Mouse (Mus musculus) yolk sac, embryonic 10.5 days (tissue): ENCODE measurements around the gene Ldb2.
A peak's percentile ranks its signal among the peaks of the same experiment; 100 is the strongest.

Experiments
- DNase-seq: peaks from one replicate; pipeline ENCODE4 v3.0.0-alpha.2; 2017; ENCODE audit warnings: low spot score

Ldb2 gene

DNA sequence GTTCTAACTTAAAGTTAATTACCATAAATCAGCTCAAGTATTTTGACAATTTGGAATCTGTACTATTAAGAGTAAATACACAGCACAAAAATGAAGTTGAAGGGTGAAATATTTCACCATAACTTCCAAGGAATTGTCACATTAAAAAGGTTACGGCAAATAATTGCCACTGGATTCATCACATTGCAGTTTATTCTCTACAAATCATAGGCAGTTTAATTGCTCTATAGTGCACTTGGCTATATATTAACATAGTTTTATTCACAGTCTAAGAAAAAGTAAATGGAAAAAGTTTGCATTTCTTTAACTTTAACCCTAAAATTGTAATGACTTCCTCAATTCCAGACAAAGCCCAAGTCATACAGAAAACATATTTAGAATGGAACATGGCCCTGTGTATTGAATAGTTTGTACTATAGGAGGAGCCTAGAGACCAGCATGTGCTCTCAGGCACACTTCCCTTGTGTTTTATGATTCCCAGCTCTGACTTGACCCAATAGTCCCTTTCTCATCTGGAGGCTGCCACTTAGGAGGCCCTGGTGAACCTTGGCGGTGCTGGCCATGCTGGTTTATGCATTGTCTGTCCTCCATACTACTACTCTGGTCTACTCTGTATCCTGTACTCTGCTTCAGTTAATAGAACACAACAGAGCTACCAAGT lies 255.9 kb downstream of the Ldb2 start:
- DNase-seq: no peak

DNA sequence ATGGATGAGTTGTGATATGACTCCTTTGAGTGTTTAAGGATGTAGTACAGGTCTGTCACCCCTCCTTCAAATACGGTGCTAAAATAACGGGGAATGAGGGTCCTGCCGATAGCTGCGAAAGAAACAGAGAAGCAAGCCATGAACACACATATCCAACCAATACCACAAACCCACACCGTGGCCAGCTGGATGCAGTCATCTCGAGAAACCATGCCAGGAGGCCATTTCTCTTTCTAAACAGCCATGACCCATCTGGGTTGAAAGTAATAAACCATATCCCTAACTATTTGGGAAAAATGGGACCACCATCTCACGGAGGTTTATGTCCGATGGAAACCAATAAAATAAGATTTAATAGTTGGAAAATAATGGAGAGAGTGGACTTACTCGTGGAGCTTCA lies 257.7 kb downstream of the Ldb2 start:
- DNase-seq: no peak

DNA sequence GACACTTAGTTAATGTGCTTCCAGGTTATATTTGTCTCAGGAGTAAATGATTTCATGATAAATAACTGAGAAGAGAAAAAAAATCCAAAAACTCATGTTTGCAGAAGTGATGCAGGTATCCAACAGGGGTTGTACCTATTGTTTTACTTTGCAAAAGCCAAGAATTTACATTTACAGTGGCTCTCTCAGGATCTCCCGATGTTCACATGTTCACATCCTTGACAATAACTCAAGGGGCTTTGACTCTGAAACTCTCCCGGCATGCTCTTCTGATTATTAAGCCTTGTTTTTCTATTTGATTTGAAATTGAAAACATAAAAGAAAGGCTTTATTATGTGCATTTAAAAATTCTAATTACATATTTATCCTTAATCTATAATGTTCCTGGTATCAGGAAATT lies 260.8 kb downstream of the Ldb2 start:
- DNase-seq: no peak

DNA sequence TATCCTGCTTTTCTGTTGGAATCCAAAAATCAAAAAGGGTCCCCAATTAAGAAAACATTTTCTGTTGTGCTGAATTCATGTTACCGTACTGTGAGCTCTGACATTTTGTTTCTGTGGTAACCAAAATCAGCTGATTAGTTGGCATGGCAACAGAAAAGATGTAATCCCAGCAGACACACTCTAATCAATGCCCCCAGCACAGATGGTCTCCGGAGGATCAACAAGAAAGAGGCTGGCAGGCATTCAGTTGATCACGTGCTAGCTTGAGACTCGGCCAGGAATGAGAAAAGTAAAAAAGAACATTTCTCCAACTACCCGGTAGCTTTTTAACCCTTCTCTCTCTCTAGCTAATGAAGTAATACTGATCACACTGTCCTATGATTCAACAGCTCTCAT lies 261.5 kb downstream of the Ldb2 start:
- no peak for DNase-seq

DNA sequence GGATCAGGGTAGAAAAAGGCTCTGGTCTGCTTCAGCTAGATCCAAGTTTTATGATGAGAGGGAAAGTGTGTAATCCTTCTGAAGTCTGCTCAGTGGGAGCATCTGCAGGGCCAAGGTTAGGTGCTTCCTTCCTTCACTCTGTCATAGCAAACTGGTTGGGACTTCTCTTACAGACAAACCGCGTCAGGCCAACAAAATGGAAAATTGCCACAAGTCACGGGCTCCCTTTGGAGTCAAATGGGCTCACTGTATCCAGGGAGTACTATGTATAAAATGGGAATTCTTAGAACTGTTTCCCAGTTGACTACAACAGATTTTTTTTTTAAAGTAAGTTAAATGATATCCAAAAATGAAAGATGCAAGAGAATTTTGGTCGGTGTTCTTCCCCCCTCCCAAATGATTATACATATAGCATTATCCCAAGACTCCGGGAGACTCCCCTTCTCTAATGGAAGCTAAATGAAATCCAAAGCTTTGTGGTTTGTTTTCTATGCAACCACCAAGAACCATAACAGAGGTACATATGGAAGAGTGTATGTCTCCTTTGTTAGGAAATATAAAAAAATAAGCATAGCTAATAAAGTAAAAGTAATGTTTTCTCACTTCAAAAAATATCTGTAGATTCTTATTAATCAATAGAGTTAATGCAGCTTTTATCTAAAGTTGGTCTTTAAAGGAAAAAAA lies 262.0 kb downstream of the Ldb2 start:
- no peak for DNase-seq

DNA sequence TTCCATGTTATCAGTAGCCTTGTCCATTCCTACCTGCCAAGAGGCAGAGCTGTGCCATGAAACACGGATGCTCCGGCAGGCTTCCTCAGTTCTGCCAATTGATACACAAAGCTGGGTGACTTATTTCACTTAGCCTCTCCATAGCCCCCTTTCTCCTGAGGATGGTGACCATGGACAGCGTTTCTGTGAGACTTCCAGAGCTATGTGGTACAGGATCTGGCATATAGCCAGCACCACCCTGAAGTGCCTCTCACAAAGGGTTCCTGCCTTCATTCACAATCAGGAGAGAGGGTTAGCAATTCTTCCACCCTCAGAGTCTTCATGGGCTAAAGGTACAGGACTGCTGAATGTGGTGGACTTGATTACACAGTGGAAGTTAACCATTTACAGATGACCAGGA lies 270.0 kb downstream of the Ldb2 start:
- no peak for DNase-seq

DNA sequence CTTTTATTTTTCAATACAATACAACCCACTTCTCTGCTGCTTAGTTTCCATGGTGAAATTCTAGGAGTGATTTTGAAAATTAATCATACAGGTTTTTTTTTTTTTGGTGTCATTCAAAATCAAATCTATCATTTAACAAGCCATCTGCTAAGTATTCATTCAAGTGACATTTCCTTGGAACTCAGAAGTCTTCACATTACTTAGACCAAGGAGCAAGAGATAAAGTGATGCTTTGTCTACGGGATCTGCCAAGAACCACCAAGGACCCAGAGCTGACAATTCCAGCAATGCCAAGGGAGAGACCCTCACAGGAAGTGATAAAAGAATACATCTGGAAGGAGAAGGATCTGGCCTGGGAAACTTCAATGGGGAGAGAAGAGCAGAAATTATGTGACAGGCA lies 270.5 kb downstream of the Ldb2 start:
- DNase-seq: no peak

DNA sequence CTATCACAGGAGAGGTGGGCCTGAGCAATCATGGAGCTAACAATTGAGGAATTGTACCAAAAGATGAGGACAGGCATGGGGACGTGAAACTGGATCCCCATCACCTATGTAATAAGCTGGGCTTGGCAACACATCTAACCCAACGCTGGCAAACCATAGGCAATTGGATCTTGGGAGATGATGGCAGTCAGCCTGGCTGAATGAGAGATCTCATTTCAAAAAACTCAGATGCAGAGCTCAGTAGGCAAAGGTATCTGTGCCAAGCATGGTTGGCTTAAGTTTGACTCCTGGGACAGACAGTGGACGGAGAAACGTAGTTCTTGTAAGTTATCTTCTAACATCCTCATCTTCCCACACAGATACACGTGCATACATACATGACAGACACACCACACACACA lies 294.3 kb downstream of the Ldb2 start:
- no peak for DNase-seq

DNA sequence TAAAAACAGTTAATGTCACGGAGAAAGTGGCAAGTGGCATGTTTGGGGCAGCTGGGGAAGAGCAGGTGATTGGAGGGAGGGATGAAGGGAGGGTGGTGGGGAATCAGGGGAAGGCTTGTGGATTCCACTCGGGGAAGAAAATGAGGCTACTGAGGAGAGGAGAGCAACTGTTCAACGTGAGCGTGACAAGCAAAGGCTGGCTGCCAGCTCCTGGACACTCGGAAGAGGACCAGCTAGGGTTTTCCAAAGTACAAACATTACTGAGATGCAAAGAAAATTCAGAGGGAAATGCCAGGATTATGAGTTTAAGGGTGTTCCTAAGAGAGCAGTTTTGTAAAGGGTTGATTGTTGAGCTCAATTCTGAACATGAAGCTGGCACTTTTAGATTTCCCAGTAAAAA lies 294.7 kb downstream of the Ldb2 start:
- DNase-seq: no peak

DNA sequence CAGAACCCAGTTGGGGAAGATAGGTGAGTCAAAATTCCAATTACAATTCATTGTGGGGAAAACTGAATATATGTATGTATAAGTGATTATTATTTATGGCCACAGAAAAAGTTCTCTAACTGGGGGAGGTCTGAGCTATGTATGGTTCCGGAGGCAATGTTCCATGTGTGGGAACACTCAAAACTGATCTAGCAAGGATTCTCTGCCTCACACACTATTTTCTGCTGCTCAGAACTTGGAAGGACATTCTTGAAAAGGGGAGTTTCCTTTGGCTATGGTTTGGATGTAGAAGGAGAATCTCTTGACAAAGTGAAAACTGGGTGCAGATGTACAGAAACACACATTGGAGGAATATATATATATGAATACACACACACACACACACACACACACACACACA lies 301.3 kb downstream of the Ldb2 start:
- no peak for DNase-seq

DNA sequence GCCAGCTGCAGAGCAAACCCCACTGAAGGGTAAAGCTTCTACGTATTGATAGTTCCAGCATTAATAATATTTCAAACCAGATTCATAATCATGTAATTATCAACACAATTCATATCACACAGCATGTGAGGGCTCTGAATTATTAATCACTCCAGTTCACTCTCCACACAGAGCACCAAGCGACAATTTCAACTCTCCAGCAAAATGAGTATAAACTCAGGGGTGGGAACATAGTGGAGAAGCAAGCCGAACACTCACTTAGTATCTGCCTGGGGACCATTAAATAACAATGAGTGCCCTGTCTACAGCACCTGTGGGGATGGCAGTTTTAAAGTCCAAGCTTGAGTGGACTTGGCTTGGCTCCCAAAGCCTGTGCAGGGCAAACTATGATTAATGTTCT lies 302.6 kb downstream of the Ldb2 start:
- DNase-seq: no peak

DNA sequence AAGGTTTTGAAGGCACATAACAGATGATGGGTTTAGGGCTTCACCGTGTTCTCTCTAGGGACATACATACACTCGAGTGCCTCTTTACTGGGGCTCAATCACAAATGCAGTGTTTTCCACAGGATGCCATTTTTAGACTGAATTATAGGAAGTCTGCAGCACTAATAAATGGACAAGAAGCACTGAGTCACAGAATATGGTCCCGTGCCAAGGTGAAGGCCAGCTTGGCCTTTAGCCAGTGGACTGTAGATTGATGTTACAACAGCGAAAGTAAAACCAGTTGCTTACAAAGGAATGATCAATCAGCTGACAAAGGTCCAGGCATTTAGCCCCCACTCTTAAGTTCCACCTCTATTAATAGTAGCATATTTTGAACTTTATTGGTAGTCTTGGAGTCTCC lies 304.4 kb downstream of the Ldb2 start:
- no peak for DNase-seq

DNA sequence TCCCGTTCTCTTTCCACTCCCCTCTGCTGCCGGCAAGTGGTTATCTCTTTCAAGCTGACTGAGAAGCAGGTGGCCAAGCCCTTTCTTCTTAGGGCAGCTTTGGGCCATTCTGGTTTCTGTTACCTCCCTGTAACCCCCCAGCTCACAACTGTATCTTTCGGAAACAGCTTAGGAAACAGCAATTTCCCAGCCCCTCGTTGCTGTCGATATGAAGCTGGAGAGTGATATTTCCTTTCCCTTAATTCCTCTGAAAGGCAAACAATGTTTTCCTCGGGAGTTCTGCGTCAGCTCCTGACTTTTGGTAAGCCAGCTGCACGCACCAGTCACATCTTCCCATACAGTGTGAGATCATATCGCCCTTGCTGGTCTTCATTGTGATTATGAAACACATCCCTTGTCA lies 305.3 kb downstream of the Ldb2 start:
- DNase-seq: no peak

DNA sequence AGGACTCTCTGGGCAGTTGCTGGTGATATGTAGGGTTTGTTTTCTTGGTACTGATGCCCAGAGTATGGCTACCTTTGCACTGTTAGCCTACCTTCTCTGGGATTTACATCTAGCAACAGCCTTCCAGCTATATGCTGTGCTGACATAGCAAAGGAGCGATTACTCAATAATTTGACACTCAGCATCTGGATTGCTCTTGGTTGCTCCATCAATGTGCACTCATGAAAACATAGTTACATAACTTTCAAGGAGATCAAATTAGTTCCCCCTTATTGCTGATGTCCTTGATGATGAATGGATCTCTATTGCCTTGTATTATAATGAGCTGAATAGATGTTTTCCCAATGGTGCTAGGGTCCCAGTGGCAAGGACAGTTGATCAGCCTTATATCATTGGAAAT lies 308.0 kb downstream of the Ldb2 start:
- no peak for DNase-seq

DNA sequence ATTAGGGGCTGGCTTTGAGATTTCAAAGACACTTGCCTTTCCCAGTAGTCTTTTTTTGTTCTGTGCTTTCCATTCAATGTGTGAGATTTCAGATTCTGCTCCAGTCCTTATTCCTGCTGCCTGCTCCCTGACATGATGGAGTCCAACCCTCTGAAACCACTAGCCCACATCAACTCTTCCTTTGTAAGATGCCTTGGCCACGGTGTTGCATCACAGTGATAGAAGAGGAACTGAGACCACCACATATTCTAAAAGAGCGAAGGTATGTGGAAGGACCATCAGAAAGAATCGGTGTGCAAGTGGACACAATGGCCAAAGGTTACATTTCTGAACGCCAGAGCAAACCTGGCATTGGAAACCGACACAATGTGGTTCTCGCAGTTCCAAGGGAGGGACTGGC lies 309.0 kb downstream of the Ldb2 start:
- DNase-seq: no peak

DNA sequence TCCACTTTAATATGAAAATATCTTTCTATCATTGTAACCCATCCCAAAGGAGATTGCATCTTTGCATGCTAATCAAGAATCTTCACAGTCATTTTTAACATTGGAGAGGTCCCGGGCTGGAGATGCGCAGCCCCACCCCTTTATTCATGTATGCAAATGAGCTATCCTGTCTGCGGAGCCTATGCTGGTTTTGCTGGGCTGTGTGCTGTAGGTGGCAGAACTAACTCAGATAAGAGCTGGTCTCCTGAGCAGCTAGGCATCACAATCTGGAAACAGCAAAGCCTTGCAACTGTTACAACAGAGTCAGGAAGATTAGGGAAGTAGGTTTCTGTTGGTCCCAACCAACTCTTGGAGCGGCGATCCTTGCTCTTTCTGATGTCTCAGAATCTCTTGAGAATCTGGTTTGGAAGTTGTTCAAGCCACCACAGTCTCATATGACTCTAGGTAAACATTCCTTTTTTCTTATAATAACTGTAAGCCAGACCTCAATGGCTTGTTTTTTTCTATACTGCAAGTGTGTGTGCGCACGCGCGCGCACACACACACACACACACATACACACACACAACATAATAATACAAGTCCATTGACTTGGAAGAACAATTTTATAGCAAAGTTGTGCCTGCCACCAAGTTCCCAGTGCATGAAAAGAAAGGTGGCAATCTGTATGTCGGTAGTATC lies 315.9 kb downstream of the Ldb2 start:
- DNase-seq: peak; percentile 9

DNA sequence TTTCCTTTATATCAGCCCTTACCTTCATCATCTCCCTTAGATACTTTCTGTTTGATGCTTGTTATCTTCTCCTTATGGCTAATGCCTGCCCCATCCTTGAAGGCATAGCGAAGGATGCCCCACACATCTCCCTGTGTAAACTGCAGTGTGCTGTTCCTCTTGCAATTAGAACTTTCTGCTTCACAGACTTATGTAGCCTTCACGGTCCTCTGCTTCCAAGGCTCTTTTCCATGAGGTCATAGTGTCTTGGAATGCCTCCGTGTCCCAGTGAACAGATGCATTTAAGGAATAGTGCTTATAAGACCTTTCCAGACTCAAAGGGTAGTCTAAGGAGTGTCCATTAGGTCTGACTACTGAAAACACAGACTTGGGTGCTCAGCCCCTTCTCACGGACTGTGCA lies 318.1 kb downstream of the Ldb2 start:
- no peak for DNase-seq

DNA sequence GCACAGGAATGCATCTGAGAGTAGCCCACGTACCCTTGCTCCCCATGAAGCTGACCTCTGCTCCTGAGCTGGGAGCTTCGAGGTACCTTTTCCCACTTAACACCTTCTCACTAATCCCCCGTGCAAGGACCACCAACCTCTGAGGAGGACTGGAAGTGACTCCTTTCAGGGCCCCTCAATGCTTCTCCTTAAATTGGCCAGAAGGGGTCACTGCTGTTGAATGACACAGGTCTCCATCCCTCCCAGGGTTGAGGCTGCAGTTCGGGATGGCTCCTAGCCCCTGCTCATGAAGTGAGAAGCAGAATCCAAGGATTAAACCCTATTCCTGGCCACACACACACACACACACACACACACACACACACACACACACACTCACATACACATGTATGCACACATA lies 323.1 kb downstream of the Ldb2 start:
- no peak for DNase-seq

DNA sequence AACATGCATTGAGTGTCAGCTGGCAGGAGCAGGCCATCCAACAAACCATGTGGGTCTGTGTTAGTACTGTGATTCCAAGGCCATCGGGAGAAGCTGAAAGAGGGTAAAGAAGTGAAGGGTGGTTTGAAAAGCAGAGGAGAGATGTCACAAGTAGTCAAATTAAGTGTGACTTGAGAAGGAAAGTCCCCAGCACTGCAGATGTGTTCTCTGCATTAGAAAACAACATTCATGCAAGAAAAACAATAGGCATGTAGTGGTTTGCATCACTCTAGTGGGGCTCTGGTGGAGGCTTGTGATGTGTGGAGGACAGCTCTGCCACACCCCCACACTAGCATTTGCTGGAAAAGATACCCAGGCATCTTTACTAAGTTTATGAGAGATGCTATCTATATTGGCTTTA lies 323.9 kb downstream of the Ldb2 start:
- DNase-seq: no peak

DNA sequence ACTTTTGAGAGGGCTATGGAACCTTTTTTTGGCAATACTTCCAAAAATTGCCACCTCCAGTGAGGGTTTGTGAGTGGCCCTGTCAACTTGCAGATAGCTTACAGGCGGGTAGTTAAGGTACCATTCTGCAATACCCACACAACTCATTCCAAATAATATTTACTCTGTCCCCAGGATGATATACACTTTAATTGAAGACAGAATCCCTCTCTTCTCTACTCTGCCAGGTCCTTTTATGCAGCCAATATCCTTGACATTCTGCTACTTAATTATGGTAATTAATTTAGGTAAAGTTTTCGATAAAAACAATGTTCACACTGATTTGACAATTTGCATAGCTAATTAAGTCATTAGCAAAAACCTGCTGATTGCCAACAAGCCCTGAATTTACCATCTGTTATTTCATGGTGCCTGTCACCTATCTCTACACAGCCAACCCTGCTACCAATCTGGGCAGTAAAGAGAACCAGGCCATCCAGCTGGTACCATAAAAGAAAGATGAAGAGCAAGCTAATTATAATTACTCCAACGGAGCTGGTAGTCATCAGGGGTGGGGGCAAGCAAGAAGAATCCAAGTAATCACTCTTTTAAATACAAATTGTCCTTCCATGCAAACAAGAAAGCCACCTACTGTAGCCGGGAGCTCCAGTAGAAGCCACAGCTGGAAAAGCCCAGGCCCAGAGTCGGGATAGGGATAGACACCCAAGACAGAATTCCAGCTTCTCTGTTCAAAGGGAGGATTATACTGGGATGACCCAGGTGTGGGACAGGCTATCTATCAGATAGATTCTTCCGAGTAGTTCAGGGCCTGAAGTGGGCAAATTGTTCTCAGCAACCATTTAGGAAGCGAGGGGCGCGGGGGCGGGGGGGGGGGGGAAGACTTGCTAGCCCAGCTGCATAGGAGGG lies 325.4 kb downstream of the Ldb2 start:
- DNase-seq: no peak

DNA sequence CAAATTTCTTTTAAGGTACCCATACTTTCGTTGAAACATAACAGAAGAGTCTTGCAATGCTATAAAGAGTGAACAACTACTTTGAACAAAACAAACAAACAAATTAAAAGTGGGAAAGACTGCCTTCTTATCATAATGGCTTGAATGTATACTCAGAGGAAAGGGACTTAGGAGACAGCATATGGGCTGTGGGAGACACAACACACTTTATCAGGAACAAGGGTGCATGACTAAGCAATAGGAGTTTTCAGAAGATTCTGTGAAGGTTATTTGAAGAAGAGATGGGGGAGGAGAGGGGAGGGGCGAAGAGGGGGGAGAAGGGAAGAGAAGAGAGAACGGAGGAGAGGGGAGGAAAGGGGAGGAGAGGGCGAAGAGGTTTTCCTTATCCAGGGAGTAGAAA lies 334.2 kb downstream of the Ldb2 start:
- DNase-seq: no peak
